Mouse (Mus musculus) erythroblast, embryonic 14.5 days (primary cell): ENCODE data around the gene Cartpt. TPM values are rescaled to one million over a fixed set of nuclear protein-coding genes. Genes with fewer than 3 reads are reported as not detected.

Experiments
- H3K27me3 ChIP-seq: 2 replicates; pipeline ENCODE4 v1.6.1; 2012; ENCODE audit warnings: inconsistent platforms; ENCODE audit not compliant: control insufficient read depth
- H3K36me3 ChIP-seq: 2 replicates; pipeline ENCODE4 v1.6.1; 2012; ENCODE audit warnings: mild to moderate bottlenecking, inconsistent platforms; ENCODE audit not compliant: control insufficient read depth
- H3K4me1 ChIP-seq: 2 replicates; pipeline ENCODE4 v1.6.1; 2012; ENCODE audit warnings: inconsistent platforms; ENCODE audit not compliant: control insufficient read depth
- H3K4me3 ChIP-seq: replicated peaks from 2 replicates; pipeline ENCODE3; 2012; ENCODE audit warnings: moderate library complexity, mild to moderate bottlenecking, inconsistent platforms
- H3K9me3 ChIP-seq: 2 replicates; pipeline ENCODE4 v1.6.1; 2012; ENCODE audit warnings: low read length, inconsistent platforms, mixed read lengths; ENCODE audit not compliant: control insufficient read depth
- GATA1 ChIP-seq: IDR thresholded peaks from 2 replicates; pipeline ENCODE4 v1.6.1; 2012; ENCODE audit warnings: low read length, inconsistent platforms, mixed read lengths
- TAL1 ChIP-seq: IDR thresholded peaks from 3 replicates; pipeline ENCODE4 v1.6.1; 2012; ENCODE audit warnings: low read length, inconsistent platforms, mixed read lengths
- polyA plus RNA-seq: library from polyadenylated mRNA; stranded (reverse); fragments of >175 nt; gene quantifications from 2 replicates; pipeline ENCODE4 v1.2.3, GENCODE M21; 2012

Cartpt gene
- polyA plus RNA-seq = not detected in 2 replicates

- Histone ChIP-seq H3K27me3 (peaks cover 22% of the 10 kb centered on the region), H3K4me3 (no peak within 1 kb of the TSS)
Observed at GRCm38 (mm10) chr13:99900965-99901364, at the start of gene Cartpt. Cartpt (minus strand) TSS chr13:99901091.

GRCm38 (mm10) chr13:99947417-99947816, 46.5 kb upstream of the Cartpt start:
- Histone ChIP-seq H3K4me3 (no peak overlapping the region), H3K9me3 (peaks cover 5% of the 10 kb centered on the region; the same call in 1 of the 2 replicates), H3K36me3 (peaks cover 7% of the 10 kb centered on the region; the same call in 1 of the 2 replicates)

More at GRCm38 (mm10) chr13:99900965-99901364, at the start of gene Cartpt:
- no peaks in the 10 kb centered on the region for H3K36me3 ChIP-seq
- H3K9me3 ChIP-seq = no peaks in the 10 kb centered on the region
- no peaks in the 10 kb centered on the region for H3K4me1 ChIP-seq
- TF ChIP-seq TAL1 (no peak), GATA1 (no peak)

GRCm38 (mm10) chr13:99943525-99943924, 42.6 kb upstream of the Cartpt start:
- no peak overlapping the region for H3K4me3 ChIP-seq

More at GRCm38 (mm10) chr13:99947417-99947816, 46.5 kb upstream of the Cartpt start:
- TF ChIP-seq GATA1 (no peak), TAL1 (no peak)
- H3K4me1 ChIP-seq = no peaks in the 10 kb centered on the region
- no peaks in the 10 kb centered on the region for H3K27me3 ChIP-seq

GRCm38 (mm10) chr13:99940601-99941000, 39.7 kb upstream of the Cartpt start:
- Histone ChIP-seq H3K36me3 (no peaks in the 10 kb centered on the region), H3K4me1 (no peaks in the 10 kb centered on the region), H3K9me3 (peaks cover 5% of the 10 kb centered on the region; the same call in 1 of the 2 replicates), H3K27me3 (no peaks in the 10 kb centered on the region), H3K4me3 (no peak overlapping the region)
- TF ChIP-seq GATA1 = no peak
- TF ChIP-seq TAL1 = no peak

More at GRCm38 (mm10) chr13:99943525-99943924, 42.6 kb upstream of the Cartpt start:
- no peak for TF ChIP-seq GATA1
- no peak for TF ChIP-seq TAL1
- Histone ChIP-seq H3K27me3 (no peaks in the 10 kb centered on the region), H3K4me1 (no peaks in the 10 kb centered on the region), H3K9me3 (peaks cover 5% of the 10 kb centered on the region; the same call in 1 of the 2 replicates), H3K36me3 (no peaks in the 10 kb centered on the region; the same call in 1 of the 2 replicates)

GRCm38 (mm10) chr13:99939320-99939671, 38.4 kb upstream of the Cartpt start:
- H3K4me3 ChIP-seq = no peak overlapping the region

DNA sequence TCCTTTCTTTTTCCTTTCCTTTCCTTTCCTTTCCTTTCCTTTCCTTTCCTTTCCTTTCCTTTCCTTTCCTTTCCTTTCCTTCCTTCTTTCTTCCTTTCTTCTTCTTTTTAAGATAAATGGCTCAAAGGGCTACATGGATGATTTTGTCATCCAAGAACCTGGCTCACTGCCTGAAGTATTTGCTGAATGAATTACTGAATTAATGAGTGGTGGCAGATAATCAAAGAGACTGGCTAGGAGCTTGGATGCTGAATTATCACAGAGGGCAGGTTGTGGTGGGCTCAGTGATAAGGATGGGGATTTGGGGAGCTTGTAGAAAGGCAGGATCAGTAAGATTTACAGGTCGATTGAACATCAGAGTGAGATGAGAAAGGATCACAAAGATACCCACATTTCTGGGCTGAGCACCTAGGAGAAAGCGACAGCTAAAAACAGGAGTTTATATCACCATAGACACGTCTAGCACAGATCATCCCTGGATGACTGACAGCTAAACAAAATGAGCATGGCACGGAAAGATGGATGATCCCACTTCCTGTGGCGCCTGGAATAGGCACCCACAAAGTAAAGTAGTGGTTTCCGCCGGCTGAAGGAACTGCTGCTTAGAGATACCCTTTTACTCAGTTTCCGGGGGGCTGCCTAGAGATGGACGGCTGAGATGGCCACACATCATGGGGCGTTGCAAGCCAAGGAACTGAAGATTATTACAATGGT, 37.9 kb upstream of the Cartpt start:
- H3K4me1 ChIP-seq = no peaks in the 10 kb centered on the region
- no peak overlapping the region for H3K4me3 ChIP-seq
- H3K9me3 ChIP-seq = peaks cover 2% of the 10 kb centered on the region; the same call in 1 of the 2 replicates
- H3K36me3 ChIP-seq = no peaks in the 10 kb centered on the region
- no peaks in the 10 kb centered on the region for H3K27me3 ChIP-seq
- no peak for TF ChIP-seq GATA1
- TF ChIP-seq TAL1 = no peak

More at GRCm38 (mm10) chr13:99939320-99939671, 38.4 kb upstream of the Cartpt start:
- TF ChIP-seq TAL1 = no peak
- TF ChIP-seq GATA1 = no peak
- H3K9me3 ChIP-seq = peaks cover 3% of the 10 kb centered on the region; the same call in 1 of the 2 replicates
- H3K4me1 ChIP-seq = no peaks in the 10 kb centered on the region
- no peaks in the 10 kb centered on the region for H3K36me3 ChIP-seq
- H3K27me3 ChIP-seq = no peaks in the 10 kb centered on the region

GRCm38 (mm10) chr13:99937741-99938140, 36.9 kb upstream of the Cartpt start:
- no peak for TF ChIP-seq GATA1
- TF ChIP-seq TAL1 = no peak
- H3K27me3 ChIP-seq = no peaks in the 10 kb centered on the region
- no peaks in the 10 kb centered on the region for H3K4me1 ChIP-seq

DNA sequence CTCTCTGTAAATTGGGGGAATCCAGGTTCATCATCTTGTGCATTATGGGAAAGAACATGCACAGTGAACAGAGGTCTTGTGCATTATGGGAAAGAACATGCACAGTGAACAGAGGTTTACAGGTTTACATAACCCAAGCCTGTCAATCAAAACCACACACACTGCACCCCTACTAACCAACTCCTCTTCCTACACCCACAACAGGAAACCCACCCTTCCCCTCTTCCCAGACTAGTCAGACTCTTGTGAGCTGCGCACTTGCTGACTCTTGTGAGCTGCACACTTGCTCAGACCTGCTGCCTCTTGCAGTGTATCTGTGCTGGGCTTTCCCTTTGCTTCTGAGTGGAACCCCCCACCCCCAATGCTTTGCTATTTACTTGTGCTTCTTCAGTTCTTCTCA, 31.5 kb upstream of the Cartpt start:
- H3K4me3 ChIP-seq = no peak overlapping the region
- H3K27me3 ChIP-seq = no peaks in the 10 kb centered on the region
- H3K36me3 ChIP-seq = no peaks in the 10 kb centered on the region
- no peaks in the 10 kb centered on the region for H3K4me1 ChIP-seq
- TF ChIP-seq TAL1 (no peak), GATA1 (no peak)
- H3K9me3 ChIP-seq = no peaks in the 10 kb centered on the region

More at GRCm38 (mm10) chr13:99937741-99938140, 36.9 kb upstream of the Cartpt start:
- Histone ChIP-seq H3K4me3 (no peak overlapping the region), H3K9me3 (no peaks in the 10 kb centered on the region), H3K36me3 (no peaks in the 10 kb centered on the region)

GRCm38 (mm10) chr13:99931502-99931901, 30.6 kb upstream of the Cartpt start:
- Histone ChIP-seq H3K9me3 (no peaks in the 10 kb centered on the region), H3K4me1 (no peaks in the 10 kb centered on the region), H3K4me3 (no peak overlapping the region), H3K36me3 (no peaks in the 10 kb centered on the region), H3K27me3 (no peaks in the 10 kb centered on the region)
- TF ChIP-seq GATA1 (no peak), TAL1 (no peak)

- H3K4me3 ChIP-seq = no peak overlapping the region
- TF ChIP-seq TAL1 (no peak), GATA1 (no peak)
- no peaks in the 10 kb centered on the region for H3K27me3 ChIP-seq
- H3K36me3 ChIP-seq = no peaks in the 10 kb centered on the region
- no peaks in the 10 kb centered on the region for H3K4me1 ChIP-seq
- no peaks in the 10 kb centered on the region for H3K9me3 ChIP-seq
Observed at GRCm38 (mm10) chr13:99926249-99926648, 25.4 kb upstream of the Cartpt start.
